Mouse (Mus musculus) heart, embryonic 16.5 days (tissue): ENCODE measurements around the gene Atp13a5. TPM values are rescaled to one million over a fixed set of nuclear protein-coding genes. Genes with fewer than 3 reads are reported as not detected.

Source experiments
- ATAC-seq: fragments of 200-750 bp; cut with Nextera tagmentation; replicated peaks from 2 replicates; pipeline ENCODE4 v1.8.0; 2017; ENCODE audit warnings: moderate number of reproducible peaks; ENCODE audit not compliant: insufficient read depth, low FRiP score; ENCODE audit errors: extremely low read depth
- H3K27ac ChIP-seq: fragments of 300-500 bp; sonication (generic); 2 replicates; pipeline ENCODE4 v1.5.1; 2014; ENCODE audit warnings: mild to moderate bottlenecking, low read length, control low read depth, moderate library complexity
- H3K27me3 ChIP-seq: fragments of 300-500 bp; sonication (generic); 2 replicates; pipeline ENCODE4 v1.6.1; 2014; ENCODE audit warnings: low read length, mixed read lengths; ENCODE audit not compliant: control insufficient read depth, insufficient read depth
- H3K36me3 ChIP-seq: fragments of 300-500 bp; sonication (generic); 2 replicates; pipeline ENCODE4 v1.6.1; 2014; ENCODE audit not compliant: control insufficient read depth, insufficient read depth
- H3K4me1 ChIP-seq: fragments of 300-500 bp; sonication (generic); 2 replicates; pipeline ENCODE4 v1.6.1; 2014; ENCODE audit warnings: low read length, mixed read lengths; ENCODE audit not compliant: control insufficient read depth, insufficient read depth
- H3K4me2 ChIP-seq: fragments of 300-500 bp; sonication (generic); 2 replicates; pipeline ENCODE4 v1.6.1; 2014; ENCODE audit warnings: low read depth, mild to moderate bottlenecking, control low read depth, low read length
- H3K4me3 ChIP-seq: fragments of 300-500 bp; sonication (generic); 2 replicates; pipeline ENCODE4 v1.5.1; 2014; ENCODE audit warnings: mild to moderate bottlenecking, control low read depth, low read length
- H3K9ac ChIP-seq: fragments of 300-500 bp; sonication (generic); 2 replicates; pipeline ENCODE4 v1.6.1; 2014; ENCODE audit warnings: low read length, control low read depth
- H3K9me3 ChIP-seq: fragments of 300-500 bp; sonication (generic); replicated peaks from 2 replicates; pipeline ENCODE4 v1.6.1; 2016; ENCODE audit warnings: low read length; ENCODE audit not compliant: control insufficient read depth
- WGBS: fragments of 180-500 bp; shearing (Covaris S2); extraction: QIAGEN DNeasy Blood & Tissue Kit; methylation state at CpG from one replicate; pipeline ENCODE4 v1.1.7; 2014; 5-methylcytosine and 5-hydroxymethylcytosine counted together
- polyA plus RNA-seq: library from polyadenylated mRNA; unstranded; fragments of >200 nt; fragmentation: Nextera tagmentation; extraction: Ambion mirVana; gene quantifications from 2 replicates; pipeline ENCODE4 v1.2.1, GENCODE M21; 2015

Gene Atp13a5
- polyA plus RNA-seq, 1 experiment from 2014 or later, result 0.20 TPM

- ATAC-seq, result no peak
- Histone ChIP-seq H3K4me1 (no peaks in the 10 kb centered on the region), H3K9ac (no peak overlapping the region), H3K4me3 (no peak overlapping the region), H3K27ac (no peak overlapping the region), H3K9me3 (no peaks in the 10 kb centered on the region), H3K4me2 (no peak overlapping the region), H3K36me3 (no peaks in the 10 kb centered on the region), H3K27me3 (no peaks in the 10 kb centered on the region)
- WGBS, result 69% methylated on average over 3 of the region's 3 CpGs
Measured at GRCm38 (mm10) chr16:29327910-29328309, 50.6 kb downstream of the Atp13a5 start.

- no peak for ATAC-seq
- WGBS, result 81% methylated on average over 7 of the region's 7 CpGs
- H3K4me1 ChIP-seq, result no peaks in the 10 kb centered on the region
- H3K4me3 ChIP-seq, result no peak overlapping the region
- H3K27ac ChIP-seq, result no peak overlapping the region
- H3K27me3 ChIP-seq, result no peaks in the 10 kb centered on the region
- H3K4me2 ChIP-seq, result no peak overlapping the region
- H3K36me3 ChIP-seq, result no peaks in the 10 kb centered on the region
- H3K9me3 ChIP-seq, result no peaks in the 10 kb centered on the region
- no peak overlapping the region for H3K9ac ChIP-seq
Measured at GRCm38 (mm10) chr16:29325233-29325919, 53.2 kb downstream of the Atp13a5 start.

GRCm38 (mm10) chr16:29320717-29321116, 57.8 kb downstream of the Atp13a5 start:
- Histone ChIP-seq H3K4me3 (no peak overlapping the region), H3K36me3 (no peaks in the 10 kb centered on the region), H3K9ac (no peak overlapping the region), H3K27ac (no peak overlapping the region), H3K4me1 (no peaks in the 10 kb centered on the region), H3K27me3 (no peaks in the 10 kb centered on the region), H3K4me2 (no peak overlapping the region), H3K9me3 (no peaks in the 10 kb centered on the region)
- WGBS, result 78% methylated on average over 3 of the region's 3 CpGs
- no peak for ATAC-seq

GRCm38 (mm10) chr16:29315391-29315790, 63.1 kb downstream of the Atp13a5 start:
- WGBS, result 64% methylated on average over 3 of the region's 3 CpGs
- no peak for ATAC-seq
- H3K9ac ChIP-seq, result no peak overlapping the region
- no peak overlapping the region for H3K4me2 ChIP-seq
- no peak overlapping the region for H3K4me3 ChIP-seq
- H3K9me3 ChIP-seq, result no peaks in the 10 kb centered on the region
- no peaks in the 10 kb centered on the region for H3K4me1 ChIP-seq
- no peak overlapping the region for H3K27ac ChIP-seq
- H3K27me3 ChIP-seq, result no peaks in the 10 kb centered on the region
- H3K36me3 ChIP-seq, result no peaks in the 10 kb centered on the region

GRCm38 (mm10) chr16:29314991-29315390, 63.5 kb downstream of the Atp13a5 start:
- Histone ChIP-seq H3K27ac (no peak overlapping the region), H3K9me3 (no peaks in the 10 kb centered on the region), H3K36me3 (no peaks in the 10 kb centered on the region), H3K4me1 (no peaks in the 10 kb centered on the region), H3K4me3 (no peak overlapping the region), H3K4me2 (no peak overlapping the region), H3K27me3 (no peaks in the 10 kb centered on the region), H3K9ac (no peak overlapping the region)
- 77% methylated on average over 3 of the region's 3 CpGs for WGBS
- no peak for ATAC-seq

- no peaks in the 10 kb centered on the region for H3K9me3 ChIP-seq
- no peak overlapping the region for H3K9ac ChIP-seq
- WGBS, result 81% methylated on average over 9 of the region's 9 CpGs
- no peak overlapping the region for H3K4me3 ChIP-seq
- no peaks in the 10 kb centered on the region for H3K4me1 ChIP-seq
- no peak for ATAC-seq
- H3K36me3 ChIP-seq, result no peaks in the 10 kb centered on the region
- no peaks in the 10 kb centered on the region for H3K27me3 ChIP-seq
- no peak overlapping the region for H3K27ac ChIP-seq
- no peak overlapping the region for H3K4me2 ChIP-seq
Measured at GRCm38 (mm10) chr16:29297555-29298021, 80.9 kb downstream of the Atp13a5 start.

GRCm38 (mm10) chr16:29280691-29281090, 97.8 kb downstream of the Atp13a5 start:
- H3K36me3 ChIP-seq, result no peaks in the 10 kb centered on the region
- H3K27ac ChIP-seq, result no peak overlapping the region
- no peak overlapping the region for H3K4me2 ChIP-seq
- no peaks in the 10 kb centered on the region for H3K9me3 ChIP-seq
- no peak for ATAC-seq
- no peak overlapping the region for H3K9ac ChIP-seq
- no peaks in the 10 kb centered on the region for H3K4me1 ChIP-seq
- no peaks in the 10 kb centered on the region for H3K27me3 ChIP-seq
- no peak overlapping the region for H3K4me3 ChIP-seq
- 75% methylated on average over 5 of the region's 5 CpGs for WGBS

GRCm38 (mm10) chr16:29254325-29254724, 124.2 kb downstream of the Atp13a5 start:
- no peaks in the 10 kb centered on the region; the same call in 1 of the 2 replicates for H3K9me3 ChIP-seq
- no peaks in the 10 kb centered on the region for H3K36me3 ChIP-seq
- WGBS, result 73% methylated on average over 4 of the region's 4 CpGs
- no peaks in the 10 kb centered on the region for H3K27me3 ChIP-seq
- no peak overlapping the region for H3K27ac ChIP-seq
- no peaks in the 10 kb centered on the region for H3K4me1 ChIP-seq
- no peak overlapping the region for H3K4me3 ChIP-seq
- H3K9ac ChIP-seq, result no peak overlapping the region
- no peak for ATAC-seq
- H3K4me2 ChIP-seq, result no peak overlapping the region

GRCm38 (mm10) chr16:29235951-29236350, 142.6 kb downstream of the Atp13a5 start:
- ATAC-seq, result no peak
- WGBS, result 65% methylated on average over 5 of the region's 5 CpGs
- no peaks in the 10 kb centered on the region for H3K9me3 ChIP-seq
- no peak overlapping the region for H3K27ac ChIP-seq
- H3K36me3 ChIP-seq, result no peaks in the 10 kb centered on the region
- H3K4me3 ChIP-seq, result no peak overlapping the region
- no peaks in the 10 kb centered on the region for H3K27me3 ChIP-seq
- H3K4me1 ChIP-seq, result no peaks in the 10 kb centered on the region
- H3K4me2 ChIP-seq, result no peak overlapping the region
- H3K9ac ChIP-seq, result no peak overlapping the region
